Mouse (Mus musculus) MEL (cell line): Measurements from ENCODE around the gene 9330182L06Rik.

ENCODE experiments used
- CHD1 ChIP-seq: IDR thresholded peaks from 2 replicates; pipeline ENCODE4 v1.6.1; 2012; ENCODE audit warnings: low read depth, mild to moderate bottlenecking, inconsistent platforms, low read length, improper control_type of control experiment
- CTCF ChIP-seq, 3 experiments: IDR thresholded peaks in 2 of 3; conservative IDR thresholded peaks in 1 of 3; 2 replicates each; pipeline ENCODE4 v1.5.1; 2011 to 2012; ENCODE audit warnings: low read length in 3 of 3, low read depth in 2 of 3, mild to moderate bottlenecking in 2 of 3, improper control_type of control experiment in 1 of 3, inconsistent platforms in 1 of 3, mixed read lengths in 1 of 3, moderate library complexity in 1 of 3; ENCODE audit not compliant: control insufficient read depth in 1 of 3, insufficient read depth in 1 of 3, poor library complexity in 1 of 3, severe bottlenecking in 1 of 3
- GABPA ChIP-seq: IDR thresholded peaks from 2 replicates; pipeline ENCODE4 v1.6.1; 2012; ENCODE audit warnings: low read depth, mild to moderate bottlenecking, inconsistent platforms, low read length, improper control_type of control experiment, moderate library complexity
- MAX ChIP-seq: IDR thresholded peaks from 2 replicates; pipeline ENCODE4 v1.6.1; 2011; ENCODE audit warnings: low read length, improper control_type of control experiment
- MAZ ChIP-seq: IDR thresholded peaks from 2 replicates; pipeline ENCODE4 v1.6.1; 2012; ENCODE audit warnings: low read depth, mild to moderate bottlenecking, inconsistent platforms, low read length, improper control_type of control experiment
- NELFE ChIP-seq: IDR thresholded peaks from 2 replicates; pipeline ENCODE4 v1.6.1; 2011; ENCODE audit warnings: low read depth, low read length, improper control_type of control experiment
- POLR2A ChIP-seq, 2 experiments: IDR thresholded peaks; 2 replicates each; pipeline ENCODE4 v1.6.1; 2011 to 2012; ENCODE audit warnings: low read length in 2 of 2, mild to moderate bottlenecking in 2 of 2, control low read depth in 1 of 2, improper control_type of control experiment in 1 of 2, low read depth in 1 of 2, moderate library complexity in 1 of 2; ENCODE audit not compliant: control insufficient read depth in 1 of 2, insufficient read depth in 1 of 2, poor library complexity in 1 of 2
- POLR2AphosphoS5 ChIP-seq: IDR thresholded peaks from 2 replicates; pipeline ENCODE4 v1.6.1; 2012; ENCODE audit warnings: low read depth, borderline replicate concordance, mild to moderate bottlenecking, inconsistent platforms, low read length, moderate library complexity, mixed read lengths
- RAD21 ChIP-seq: IDR thresholded peaks from 2 replicates; pipeline ENCODE4 v1.6.1; 2011; ENCODE audit warnings: mild to moderate bottlenecking, low read depth, low read length, improper control_type of control experiment
- RCOR1 ChIP-seq: IDR thresholded peaks from 2 replicates; pipeline ENCODE4 v1.6.1; 2012; ENCODE audit warnings: low read depth, mild to moderate bottlenecking, inconsistent platforms, low read length, improper control_type of control experiment
- TBP ChIP-seq: IDR thresholded peaks from 2 replicates; pipeline ENCODE4 v1.8.0; 2011; ENCODE audit warnings: low read depth, low read length, improper control_type of control experiment
- TCF12 ChIP-seq: IDR thresholded peaks from 2 replicates; pipeline ENCODE4 v1.6.1; 2014; ENCODE audit warnings: low read depth, mild to moderate bottlenecking, inconsistent platforms, low read length, improper control_type of control experiment, moderate library complexity
- USF2 ChIP-seq, 2 experiments: IDR thresholded peaks; 2 replicates each; pipeline ENCODE4 v1.6.1; 2011 to 2012; ENCODE audit warnings: improper control_type of control experiment in 2 of 2, low read length in 2 of 2, borderline replicate concordance in 1 of 2, inconsistent platforms in 1 of 2, low read depth in 1 of 2, mild to moderate bottlenecking in 1 of 2; ENCODE audit not compliant: insufficient read depth in 1 of 2
- ZMIZ1 ChIP-seq: IDR thresholded peaks from 2 replicates; pipeline ENCODE4 v1.6.1; 2012; ENCODE audit warnings: low read depth, mild to moderate bottlenecking, inconsistent platforms, low read length, improper control_type of control experiment, moderate library complexity

DNA sequence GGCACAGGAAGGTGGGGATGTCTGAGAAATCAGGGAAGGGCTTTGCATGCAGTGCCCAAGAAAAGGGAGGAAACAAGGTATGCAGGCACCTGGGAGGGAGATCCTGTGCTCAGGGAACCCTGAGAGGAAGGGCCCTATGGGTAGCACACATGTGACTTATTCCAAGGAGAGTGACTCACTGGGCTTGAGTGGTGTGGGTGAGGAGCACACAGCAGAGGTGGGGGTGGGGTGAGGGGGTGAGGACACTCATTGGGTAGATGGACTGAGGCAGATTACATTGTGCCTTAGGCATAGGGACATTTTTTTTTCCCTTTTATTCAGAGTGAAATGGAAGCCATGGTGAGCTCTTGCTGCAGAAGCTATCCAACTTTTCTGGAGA, 30.6 kb downstream of the 9330182L06Rik start:
- TF ChIP-seq GABPA (no peak), RCOR1 (no peak), ZMIZ1 (no peak), USF2 (IDR thresholded peaks at IDR 0.05; ENCODE audit: borderline replicate concordance in 1 of 2, insufficient read depth in 1 of 2, low read depth in 1 of 2, low read length in 2 of 2) (no peak), TCF12 (no peak), RAD21 (no peak), CTCF (IDR thresholded peaks at IDR 0.05 in 2 of 3, conservative IDR thresholded peaks at IDR 0.05 in 1 of 3; ENCODE audit: control insufficient read depth in 1 of 3, insufficient read depth in 1 of 3, low read depth in 2 of 3, low read length in 3 of 3, poor library complexity in 1 of 3, severe bottlenecking in 1 of 3) (no peak), TBP (no peak), NELFE (no peak), MAZ (no peak), CHD1 (no peak), MAX (no peak), POLR2AphosphoS5 (no peak), POLR2A (IDR thresholded peaks at IDR 0.05; ENCODE audit: control insufficient read depth in 1 of 2, insufficient read depth in 1 of 2, low read depth in 1 of 2, low read length in 2 of 2, poor library complexity in 1 of 2) (no peak)
